Mouse (Mus musculus): ENCODE measurements at regions not wholly inside any gene's neighbourhood (a gene's known extent, or its start where the extent isn't known, plus 50 kb on each side); places are given as distances from the start of the nearest gene placed in this dataset.

GRCm38 (mm10) chr8:26420536-26420935 lies 301.2 kb downstream of the Gm45692 start:
- Histone ChIP-seq H3K9me3 (replicated peaks) (no peaks in the 10 kb centered on the region), H3K4me1 (ENCODE audit: insufficient read depth, low read depth, low read length) (no peaks in the 10 kb centered on the region), H3K4me3 (ENCODE audit: low read depth, low read length) (no peak overlapping the region), H3K36me3 (replicated peaks) (no peaks in the 10 kb centered on the region), H3K27me3 (ENCODE audit: insufficient read depth, low read length) (peaks cover 2% of the 10 kb centered on the region; the same call in 1 of the 2 replicates)
- TF ChIP-seq CTCF (IDR thresholded peaks at IDR 0.05; ENCODE audit: low read depth, low read length) (no peak), GATA1 (IDR thresholded peaks at IDR 0.05; ENCODE audit: borderline replicate concordance, low read length) (no peak), TAL1 (conservative IDR thresholded peaks at IDR 0.05; ENCODE audit: low read depth, low read length) (no peak), POLR2AphosphoS5 (IDR thresholded peaks at IDR 0.05; ENCODE audit: insufficient replicate concordance, low read depth, low read length) (no peak), GATA2 (IDR thresholded peaks at IDR 0.05; ENCODE audit: borderline replicate concordance, low read depth, low read length) (no peak)
- ATAC-seq (ENCODE audit: extremely low read depth, insufficient number of reproducible peaks, low FRiP score, poor library complexity, severe bottlenecking) (no peak), DNase-seq (ENCODE audit: low spot score) (no peak)

GRCm38 (mm10) chr8:26427311-26427710 lies 308.0 kb downstream of the Gm45692 start:
- no peak overlapping the region for H3K4me3 ChIP-seq (ENCODE audit: low read depth, low read length)
- TF ChIP-seq CTCF (IDR thresholded peaks at IDR 0.05; ENCODE audit: low read depth, low read length) (no peak), TAL1 (conservative IDR thresholded peaks at IDR 0.05; ENCODE audit: low read depth, low read length) (no peak), GATA2 (IDR thresholded peaks at IDR 0.05; ENCODE audit: borderline replicate concordance, low read depth, low read length) (no peak)
- H3K9me3 ChIP-seq (replicated peaks) = no peaks in the 10 kb centered on the region
- H3K4me1 ChIP-seq (ENCODE audit: insufficient read depth, low read depth, low read length) = no peaks in the 10 kb centered on the region
- peaks cover 2% of the 10 kb centered on the region; the same call in 1 of the 2 replicates for H3K27me3 ChIP-seq (ENCODE audit: insufficient read depth, low read length)
- no peaks in the 10 kb centered on the region for H3K36me3 ChIP-seq (replicated peaks)
- ATAC-seq (ENCODE audit: extremely low read depth, insufficient number of reproducible peaks, low FRiP score, poor library complexity, severe bottlenecking) (no peak), DNase-seq (ENCODE audit: low spot score) (no peak)

DNA sequence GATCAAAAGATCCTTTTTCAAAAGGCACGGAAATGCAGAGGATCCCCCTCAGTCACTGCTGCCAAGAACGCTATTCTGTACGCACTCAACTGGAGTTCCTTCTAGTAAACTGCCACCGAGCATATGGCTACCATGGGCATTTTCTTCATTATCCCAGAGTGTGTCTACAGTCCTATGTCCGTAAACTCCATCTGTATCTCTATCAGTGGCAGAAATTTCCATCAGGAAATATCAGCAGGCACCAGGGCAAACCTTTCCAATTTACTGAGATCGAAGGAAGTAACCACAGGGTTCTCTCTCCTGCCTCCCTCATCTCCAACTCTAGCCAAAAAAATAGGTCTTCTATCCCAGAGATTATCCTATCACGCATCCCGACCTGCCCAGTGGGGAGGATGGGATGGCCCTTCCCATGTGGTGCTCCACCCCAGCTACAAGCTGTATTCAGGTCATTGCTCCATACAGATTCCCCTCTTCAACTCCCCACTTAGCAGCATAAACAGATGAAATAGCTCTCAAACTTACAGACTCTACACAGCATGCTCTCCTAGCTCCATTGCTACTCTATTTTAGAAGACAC lies 310.5 kb downstream of the Gm45692 start:
- TF ChIP-seq CTCF (IDR thresholded peaks at IDR 0.05; ENCODE audit: low read depth, low read length) (no peak), POLR2AphosphoS5 (IDR thresholded peaks at IDR 0.05; ENCODE audit: insufficient replicate concordance, low read depth, low read length) (no peak), GATA2 (IDR thresholded peaks at IDR 0.05; ENCODE audit: borderline replicate concordance, low read depth, low read length) (no peak), GATA1 (IDR thresholded peaks at IDR 0.05; ENCODE audit: borderline replicate concordance, low read length) (no peak), TAL1 (conservative IDR thresholded peaks at IDR 0.05; ENCODE audit: low read depth, low read length) (no peak)

DNA sequence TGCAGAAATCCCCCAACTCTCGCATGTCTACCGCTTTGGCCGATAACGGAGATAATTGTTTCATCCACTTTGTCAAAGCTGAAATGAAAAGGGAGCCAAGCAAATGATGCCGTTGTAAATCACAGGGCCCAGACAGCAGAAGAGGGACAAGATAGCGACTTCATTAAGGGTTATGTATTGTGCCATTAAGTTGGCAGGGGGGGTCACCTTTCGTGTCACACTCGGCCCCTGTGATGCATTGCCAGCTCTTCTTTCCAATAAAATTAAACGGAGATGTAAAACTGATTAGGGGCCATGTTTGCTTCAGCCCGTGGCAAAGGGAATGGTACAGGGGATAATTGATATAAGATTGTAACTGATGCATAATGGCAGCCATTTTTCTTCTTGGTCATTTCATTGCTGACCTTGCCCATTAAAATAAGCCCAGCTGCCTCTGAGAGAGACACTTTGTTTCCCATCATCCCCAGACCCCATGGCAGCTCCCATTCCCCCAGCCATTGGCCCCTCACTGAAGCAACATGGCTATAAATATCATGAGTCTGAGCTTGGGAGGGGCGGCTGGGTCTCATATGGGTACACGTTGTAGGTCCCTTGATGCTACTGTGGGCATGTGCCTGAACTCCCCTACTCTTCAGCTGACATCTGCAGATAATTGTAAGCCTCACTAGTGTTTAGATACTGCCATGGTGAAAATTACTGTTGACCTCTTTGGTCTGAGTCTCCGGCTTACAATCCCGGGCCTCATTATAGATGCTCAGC lies 313.0 kb downstream of the Gm45692 start:
- Histone ChIP-seq H3K4me1 (ENCODE audit: insufficient read depth, low read depth, low read length) (no peaks in the 10 kb centered on the region), H3K27me3 (ENCODE audit: insufficient read depth, low read length) (0 out of 2 replicates have a peak, but pooled peaks cover 4% of the 10 kb centered on the region), H3K9me3 (replicated peaks) (no peaks in the 10 kb centered on the region), H3K36me3 (replicated peaks) (no peaks in the 10 kb centered on the region), H3K4me3 (ENCODE audit: low read depth, low read length) (no peak overlapping the region)
- DNase-seq (ENCODE audit: low spot score) (no peak), ATAC-seq (ENCODE audit: extremely low read depth, insufficient number of reproducible peaks, low FRiP score, poor library complexity, severe bottlenecking) (no peak)
- TF ChIP-seq GATA1 (IDR thresholded peaks at IDR 0.05; ENCODE audit: borderline replicate concordance, low read length) (no peak), CTCF (IDR thresholded peaks at IDR 0.05; ENCODE audit: low read depth, low read length) (no peak), POLR2AphosphoS5 (IDR thresholded peaks at IDR 0.05; ENCODE audit: insufficient replicate concordance, low read depth, low read length) (no peak), GATA2 (IDR thresholded peaks at IDR 0.05; ENCODE audit: borderline replicate concordance, low read depth, low read length) (no peak), TAL1 (conservative IDR thresholded peaks at IDR 0.05; ENCODE audit: low read depth, low read length) (no peak)

More for the DNA sequence above, 310.5 kb downstream of the Gm45692 start:
- Histone ChIP-seq H3K36me3 (replicated peaks) (no peaks in the 10 kb centered on the region), H3K4me3 (ENCODE audit: low read depth, low read length) (no peak overlapping the region), H3K9me3 (replicated peaks) (no peaks in the 10 kb centered on the region), H3K4me1 (ENCODE audit: insufficient read depth, low read depth, low read length) (no peaks in the 10 kb centered on the region), H3K27me3 (ENCODE audit: insufficient read depth, low read length) (0 out of 2 replicates have a peak, but pooled peaks cover 1% of the 10 kb centered on the region)
- ATAC-seq (ENCODE audit: extremely low read depth, insufficient number of reproducible peaks, low FRiP score, poor library complexity, severe bottlenecking) (no peak), DNase-seq (ENCODE audit: low spot score) (no peak)

DNA sequence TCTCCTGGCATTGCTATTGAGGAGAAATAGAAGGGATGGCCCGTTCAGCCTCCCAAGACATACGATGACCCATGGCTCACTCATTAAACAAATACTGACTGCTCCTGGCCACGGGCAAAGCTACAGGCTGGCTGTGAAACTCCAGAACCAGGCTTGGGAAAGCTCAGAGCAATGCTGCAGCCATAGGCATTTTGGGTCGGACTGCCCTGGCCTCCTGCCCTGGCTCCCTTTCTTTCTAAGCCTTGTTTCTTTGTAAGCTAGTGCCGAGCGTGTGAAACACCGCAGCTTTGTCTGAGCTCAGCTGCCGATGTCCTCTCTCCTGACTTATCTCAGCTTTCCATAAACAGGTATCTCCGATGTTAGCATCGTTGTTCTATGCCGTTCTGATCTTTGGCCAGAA lies 316.9 kb downstream of the Gm45692 start:
- TF ChIP-seq GATA1 (IDR thresholded peaks at IDR 0.05; ENCODE audit: borderline replicate concordance, low read length) = no peak
- no peak for TF ChIP-seq POLR2AphosphoS5 (IDR thresholded peaks at IDR 0.05; ENCODE audit: insufficient replicate concordance, low read depth, low read length)
- no peak for TF ChIP-seq TAL1 (conservative IDR thresholded peaks at IDR 0.05; ENCODE audit: low read depth, low read length)
- TF ChIP-seq CTCF (IDR thresholded peaks at IDR 0.05; ENCODE audit: low read depth, low read length) = no peak
- TF ChIP-seq GATA2 (IDR thresholded peaks at IDR 0.05; ENCODE audit: borderline replicate concordance, low read depth, low read length) = no peak
- Histone ChIP-seq H3K4me3 (ENCODE audit: low read depth, low read length) (no peak overlapping the region), H3K9me3 (replicated peaks) (no peaks in the 10 kb centered on the region), H3K27me3 (ENCODE audit: insufficient read depth, low read length) (peaks cover 4% of the 10 kb centered on the region; the same call in 1 of the 2 replicates), H3K4me1 (ENCODE audit: insufficient read depth, low read depth, low read length) (no peaks in the 10 kb centered on the region), H3K36me3 (replicated peaks) (no peaks in the 10 kb centered on the region)
- ATAC-seq (ENCODE audit: extremely low read depth, insufficient number of reproducible peaks, low FRiP score, poor library complexity, severe bottlenecking) (no peak), DNase-seq (ENCODE audit: low spot score) (no peak)

DNA sequence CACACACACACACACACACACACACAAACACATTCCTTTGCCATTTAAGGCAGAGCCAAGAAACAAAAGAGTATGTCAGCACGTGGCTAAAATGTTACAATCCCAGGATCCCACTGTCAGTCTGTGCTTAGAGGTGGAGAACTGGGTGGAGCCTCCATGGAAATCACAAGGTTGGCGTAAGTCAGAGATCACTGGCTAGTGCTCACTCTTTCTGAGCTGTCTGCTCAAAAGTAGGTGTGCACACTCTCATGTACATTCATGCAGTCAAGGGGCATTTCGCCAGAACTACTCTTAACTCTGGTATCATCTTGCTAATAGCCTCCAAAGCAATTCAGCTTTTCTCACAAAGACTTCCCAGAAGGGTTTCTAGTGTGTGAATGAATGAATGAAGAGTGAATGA lies 318.2 kb downstream of the Gm45692 start:
- Histone ChIP-seq H3K36me3 (replicated peaks) (no peaks in the 10 kb centered on the region), H3K4me1 (ENCODE audit: insufficient read depth, low read depth, low read length) (no peaks in the 10 kb centered on the region), H3K9me3 (replicated peaks) (no peaks in the 10 kb centered on the region), H3K27me3 (ENCODE audit: insufficient read depth, low read length) (peaks cover 7% of the 10 kb centered on the region; the same call in 1 of the 2 replicates), H3K4me3 (ENCODE audit: low read depth, low read length) (no peak overlapping the region)
- TF ChIP-seq POLR2AphosphoS5 (IDR thresholded peaks at IDR 0.05; ENCODE audit: insufficient replicate concordance, low read depth, low read length) (no peak), CTCF (IDR thresholded peaks at IDR 0.05; ENCODE audit: low read depth, low read length) (no peak), GATA2 (IDR thresholded peaks at IDR 0.05; ENCODE audit: borderline replicate concordance, low read depth, low read length) (no peak)
- no peak for DNase-seq (ENCODE audit: low spot score)
- ATAC-seq (ENCODE audit: extremely low read depth, insufficient number of reproducible peaks, low FRiP score, poor library complexity, severe bottlenecking) = no peak
